Mouse (Mus musculus) T-helper 17 cell (primary cell): ENCODE results near the gene Thsd7a.

Experiments
- in situ Hi-C, 2 experiments: fragments of 300-600 bp; cut with MboI, MseI; formaldehyde crosslinking; loops; 1 replicate in 1 of 2; 2 replicates in 1 of 2; pipeline ENCODE4 v1.15.1; 2025; ENCODE audit warnings: high pct_unique_total_duplicates in 2 of 2

The Thsd7a gene

GRCm38 (mm10) chr6:12748787-12749530, at the start of gene Thsd7a:
Gene Thsd7a (minus strand): TSS chr6:12749410.
- in situ Hi-C loops: loop anchor here in 1 of 2 experiments (5.0 kb wide), 1 partner anchor 63 kb away; no protein-coding TSS in a partner anchor

DNA sequence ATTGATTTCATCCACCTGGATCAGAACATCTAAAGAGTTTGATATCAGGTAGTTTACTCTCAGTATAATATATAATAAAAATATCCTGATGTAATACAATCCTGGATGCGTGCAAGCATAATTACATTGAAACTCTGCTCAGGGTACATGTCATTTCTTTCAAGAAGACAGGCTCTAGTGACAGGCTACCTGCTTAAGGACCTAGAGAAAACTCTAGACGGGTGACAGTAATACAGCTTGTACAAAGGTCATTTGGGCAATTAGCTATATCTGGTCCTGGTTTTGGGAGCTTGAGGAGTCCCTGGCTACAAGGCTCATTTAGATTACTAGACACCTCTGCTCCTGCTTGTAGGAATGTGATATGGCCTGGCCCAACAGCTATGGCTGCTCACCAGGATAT, 37.9 kb upstream of the Thsd7a start:
- in situ Hi-C loops: no loop called here

- in situ Hi-C loops: no loop called here
Observed at GRCm38 (mm10) chr6:12786378-12786982, 37.3 kb upstream of the Thsd7a start.

DNA sequence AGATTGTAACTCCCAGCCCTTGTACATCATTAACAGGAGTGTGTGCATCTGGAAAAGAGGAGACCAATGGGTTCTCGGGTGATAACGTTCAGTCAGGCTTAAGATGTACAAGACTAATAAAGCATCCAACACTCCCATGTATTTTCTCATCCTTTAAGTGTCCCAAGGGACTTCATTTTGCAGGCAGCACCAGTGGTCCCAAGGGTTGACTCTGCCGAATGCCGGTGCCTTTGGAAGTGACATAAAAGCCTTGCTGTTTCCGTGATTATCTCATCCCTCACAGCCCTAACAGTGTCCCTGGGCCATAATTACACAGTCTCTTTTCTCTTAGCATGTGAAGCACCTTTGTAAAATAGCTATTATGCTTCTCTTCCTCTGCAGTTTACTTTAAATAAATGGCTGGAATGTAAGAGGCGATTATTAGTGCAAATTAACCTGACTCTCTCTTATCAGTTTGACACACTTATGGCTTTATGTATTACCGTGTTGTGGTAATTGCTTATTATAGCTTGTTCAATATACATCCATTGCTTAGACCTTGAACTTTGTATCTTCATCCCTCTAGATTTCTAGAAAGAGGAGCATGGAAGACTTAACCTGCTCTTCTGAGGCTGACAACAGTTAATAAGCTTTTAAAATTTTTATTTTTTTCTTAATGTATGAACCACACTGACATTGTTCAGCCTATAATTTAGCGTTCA, 35.9 kb upstream of the Thsd7a start:
- in situ Hi-C loops: no loop called here

DNA sequence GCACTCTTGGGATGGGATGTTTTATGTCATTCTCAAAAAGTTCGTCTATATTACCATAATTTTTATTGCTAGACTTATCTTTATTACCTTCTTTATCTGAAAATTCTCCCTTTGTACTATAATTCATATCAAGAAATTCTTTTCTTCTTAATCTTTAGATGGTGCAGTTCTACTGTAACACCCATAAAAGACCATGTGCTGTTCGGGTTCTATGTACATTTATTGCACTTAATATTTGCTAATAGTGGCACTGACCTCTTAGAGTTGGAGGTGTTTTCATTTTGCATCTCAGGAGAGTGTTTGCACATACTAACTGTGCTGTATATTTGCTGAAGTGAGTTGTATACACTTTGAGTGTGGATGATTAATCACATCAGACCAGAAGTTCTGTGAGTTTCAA, 23.6 kb upstream of the Thsd7a start:
- in situ Hi-C loops: no loop called here

GRCm38 (mm10) chr6:12765191-12765590, 16.0 kb upstream of the Thsd7a start:
- in situ Hi-C loops: no loop called here

- in situ Hi-C loops: no loop called here
Observed at GRCm38 (mm10) chr6:12764606-12765005, 15.4 kb upstream of the Thsd7a start.

- in situ Hi-C loops: no loop called here
Observed at GRCm38 (mm10) chr6:12763816-12764215, 14.6 kb upstream of the Thsd7a start.

DNA sequence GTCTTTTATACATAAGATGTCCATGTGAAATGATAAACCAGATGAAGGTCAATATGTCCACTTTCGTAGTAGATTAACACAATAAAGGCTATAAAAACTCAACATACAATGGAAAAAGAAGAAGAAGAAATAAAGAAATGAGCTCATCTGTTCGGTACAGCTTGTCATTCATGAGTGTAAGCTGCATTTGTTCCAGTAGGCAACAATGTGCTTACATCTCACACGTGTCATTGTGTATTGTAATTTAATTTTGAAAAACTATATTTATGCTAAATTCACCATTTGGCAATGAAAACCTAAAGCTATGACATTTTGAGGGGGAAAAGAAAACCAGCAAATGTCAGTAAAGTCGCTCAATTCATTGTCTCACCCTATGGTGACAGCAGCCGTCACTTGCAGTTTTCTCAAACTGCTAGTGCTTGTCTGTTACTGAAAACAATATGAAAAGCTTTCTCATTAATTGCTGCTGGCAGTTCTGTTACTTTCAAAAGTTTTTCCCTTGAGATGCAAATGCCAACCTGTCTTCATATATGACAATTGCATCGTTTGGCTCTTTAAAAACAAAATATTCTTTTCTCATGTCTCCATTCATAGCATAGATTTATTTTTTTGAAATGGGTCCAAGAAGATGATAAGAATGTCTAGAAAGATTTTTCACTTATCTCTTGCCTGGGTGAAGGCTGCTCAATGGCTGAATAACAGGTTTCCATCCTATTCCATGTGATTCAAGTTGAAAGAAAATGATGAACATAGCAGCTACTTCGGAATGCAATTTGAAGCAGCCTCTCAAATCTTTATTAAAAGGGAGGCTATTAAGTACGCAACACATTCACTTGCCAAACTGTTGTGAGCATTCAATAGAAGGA, 10.4 kb upstream of the Thsd7a start:
- in situ Hi-C loops: no loop called here

DNA sequence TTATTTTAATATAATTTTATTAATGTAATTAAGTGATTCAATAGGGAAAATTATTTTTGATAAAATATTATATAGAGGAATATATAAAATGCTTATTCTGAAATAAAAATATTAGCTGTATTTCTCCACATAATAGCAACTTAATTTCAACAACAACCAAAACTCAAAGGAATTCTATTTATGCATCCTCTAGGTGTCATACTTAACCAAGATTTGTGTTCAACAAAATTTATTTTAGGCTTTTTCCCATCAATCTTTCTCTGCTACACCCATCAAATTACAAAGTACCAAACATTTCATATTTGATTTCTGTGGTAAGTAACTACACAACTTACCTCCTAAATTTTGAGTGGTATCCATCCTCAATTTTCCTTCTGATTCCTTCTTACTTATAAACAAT, 3.1 kb upstream of the Thsd7a start:
- in situ Hi-C loops: no loop called here

DNA sequence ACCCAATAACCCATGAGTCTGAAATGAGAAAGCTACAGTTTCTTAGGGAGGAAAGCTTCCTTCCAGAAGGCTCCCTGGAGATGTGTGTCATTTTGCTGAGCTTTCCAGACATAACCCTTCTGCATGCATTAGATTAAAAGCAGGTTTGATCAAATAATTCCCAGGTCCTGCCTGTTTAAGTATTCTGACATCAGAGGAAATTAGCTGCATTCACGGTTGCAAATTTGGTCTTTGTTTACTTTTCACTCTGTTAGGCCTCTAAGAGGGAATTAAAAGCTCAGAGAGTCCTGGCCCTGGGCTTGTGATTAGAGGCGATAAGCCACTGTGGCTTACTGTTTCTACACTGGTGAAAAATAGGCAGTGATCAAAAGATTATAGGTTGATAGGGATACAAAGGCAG, 1.2 kb upstream of the Thsd7a start:
- in situ Hi-C loops: no loop called here

GRCm38 (mm10) chr6:12749531-12750210, 461 bp upstream of the Thsd7a start:
- in situ Hi-C loops: loop anchor here in 1 of 2 experiments (5.0 kb wide), 1 partner anchor 63 kb away; no protein-coding TSS in a partner anchor

GRCm38 (mm10) chr6:12748454-12748786, 790 bp downstream of the Thsd7a start:
- in situ Hi-C loops: loop anchor here in 1 of 2 experiments (5.0 kb wide), 1 partner anchor 64 kb away; no protein-coding TSS in a partner anchor

- in situ Hi-C loops: loop anchor here in 1 of 2 experiments (5.0 kb wide), 1 partner anchor 64 kb away; no protein-coding TSS in a partner anchor
Observed at GRCm38 (mm10) chr6:12747856-12748450, 1.3 kb downstream of the Thsd7a start.

DNA sequence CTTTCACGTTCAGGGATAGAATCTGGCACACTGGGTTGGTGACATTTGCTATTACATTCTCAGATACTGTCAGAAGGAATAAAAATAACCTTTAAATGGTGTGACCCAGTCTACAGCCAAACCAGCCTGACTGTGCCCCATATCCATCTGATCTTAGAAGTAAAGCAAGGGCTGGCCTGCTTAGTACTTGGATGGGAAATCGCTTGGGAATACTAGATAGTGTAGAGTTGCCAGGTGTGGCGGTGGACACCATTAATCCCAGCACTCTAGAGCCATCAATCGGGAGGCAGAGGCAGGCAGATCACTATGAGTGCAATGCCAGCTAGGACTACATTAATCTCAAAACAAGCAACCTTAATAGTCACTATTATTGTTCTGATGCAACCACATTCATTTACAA, 6.4 kb downstream of the Thsd7a start:
- in situ Hi-C loops: no loop called here

- in situ Hi-C loops: no loop called here
Observed at GRCm38 (mm10) chr6:12733924-12734323, 15.3 kb downstream of the Thsd7a start.

DNA sequence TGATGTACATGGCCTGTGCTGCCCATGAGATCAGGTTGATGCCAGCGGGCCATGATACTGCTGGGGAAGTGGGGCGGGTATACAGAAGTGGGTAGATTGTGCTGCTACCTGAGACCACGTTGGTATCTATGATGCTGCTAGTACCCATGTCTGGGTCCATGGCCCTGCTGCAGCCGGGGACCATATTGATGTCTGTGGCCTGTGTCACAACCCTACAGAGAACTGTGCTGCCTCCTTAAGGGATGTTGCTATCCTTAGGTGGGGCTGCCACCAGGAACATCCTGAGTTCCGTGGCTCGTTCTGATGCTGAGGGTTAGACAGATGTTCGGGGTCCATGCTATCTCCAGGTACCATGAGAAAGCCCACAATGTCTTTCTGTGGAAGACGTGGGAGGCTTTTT, 33.1 kb downstream of the Thsd7a start:
- in situ Hi-C loops: loop anchor here in 1 of 2 experiments (25.0 kb wide), 1 partner anchor 379 kb away; no protein-coding TSS in a partner anchor

- in situ Hi-C loops: loop anchor here in 1 of 2 experiments (25.0 kb wide), 1 partner anchor 375 kb away; no protein-coding TSS in a partner anchor
Observed at GRCm38 (mm10) chr6:12712581-12712980, 36.6 kb downstream of the Thsd7a start.

GRCm38 (mm10) chr6:12702925-12703324, 46.3 kb downstream of the Thsd7a start:
- in situ Hi-C loops: loop anchor here in 1 of 2 experiments (25.0 kb wide), 1 partner anchor 366 kb away; no protein-coding TSS in a partner anchor

GRCm38 (mm10) chr6:12699089-12699488, 50.1 kb downstream of the Thsd7a start:
- in situ Hi-C loops: no loop called here
